Mouse (Mus musculus) C2C12 (cell line): Measurements from ENCODE around the gene Mdn1. TPM values are rescaled to one million over a fixed set of nuclear protein-coding genes. Genes with fewer than 3 reads are reported as not detected.

Experiments
- H3K27me3 ChIP-seq: one replicate; pipeline ENCODE4 v1.6.1; 2011; ENCODE audit not compliant: control insufficient read depth, insufficient read depth, insufficient read length
- H3K36me3 ChIP-seq: one replicate; pipeline ENCODE4 v1.6.1; 2011; ENCODE audit not compliant: control insufficient read depth, insufficient read depth
- H3K4me3 ChIP-seq: one replicate; pipeline ENCODE4 v1.5.1; 2011; ENCODE audit warnings: mild to moderate bottlenecking, control low read depth; ENCODE audit not compliant: poor library complexity, insufficient read depth, severe bottlenecking
- H3K79me2 ChIP-seq: one replicate; pipeline ENCODE4 v1.6.1; 2011; ENCODE audit not compliant: control insufficient read depth, insufficient read depth
- H3K79me3 ChIP-seq: one replicate; pipeline ENCODE4 v1.6.1; 2011; ENCODE audit warnings: low read depth, control low read depth
- H3ac ChIP-seq: one replicate; pipeline ENCODE3; 2011; ENCODE audit warnings: low read depth; ENCODE audit not compliant: control insufficient read depth, insufficient read length
- CEBPB ChIP-seq: IDR thresholded peaks from one replicate; pipeline ENCODE4 v1.6.1; 2011; ENCODE audit warnings: low read depth, mild to moderate bottlenecking, control low read depth, moderate library complexity
- CTCF ChIP-seq: IDR thresholded peaks from one replicate; pipeline ENCODE4 v1.5.1; 2011; ENCODE audit not compliant: control insufficient read depth, insufficient read depth, insufficient read length
- FOSL1 ChIP-seq: IDR thresholded peaks from one replicate; pipeline ENCODE4 v1.8.0; 2011; ENCODE audit warnings: mild to moderate bottlenecking, low read length; ENCODE audit not compliant: poor library complexity, insufficient read depth, severe bottlenecking
- MAX ChIP-seq: IDR thresholded peaks from one replicate; pipeline ENCODE4 v1.6.1; 2011; ENCODE audit warnings: mild to moderate bottlenecking, control low read depth
- MYOD1 ChIP-seq: IDR thresholded peaks from one replicate; pipeline ENCODE4 v1.6.1; 2011; ENCODE audit warnings: low read depth; ENCODE audit not compliant: control insufficient read depth, insufficient read length
- MYOG ChIP-seq: IDR thresholded peaks from one replicate; pipeline ENCODE4 v1.6.1; 2011; ENCODE audit not compliant: control insufficient read depth, insufficient read length; ENCODE audit errors: extremely low read depth
- USF1 ChIP-seq: IDR thresholded peaks from one replicate; pipeline ENCODE4 v1.6.1; 2011; ENCODE audit warnings: low read depth, mild to moderate bottlenecking, control low read depth, moderate library complexity
- polyA plus RNA-seq: library from polyadenylated mRNA; unstranded; fragments of >200 nt; fragmentation: generic; extraction: Trizol; gene quantifications from one replicate; pipeline ENCODE4 v1.2.1, GENCODE M21; 2012; ENCODE audit warnings: missing spikeins

Mdn1 gene
- polyA plus RNA-seq, 1 experiment = 15.1 TPM

- peaks cover 16% of the 10 kb centered on the region for H3K79me2 ChIP-seq
- TF ChIP-seq MYOG (no peak), MAX (no peak), CEBPB (no peak), USF1 (no peak), MYOD1 (no peak), CTCF (no peak), FOSL1 (no peak)
- no peak overlapping the region for H3K4me3 ChIP-seq
- H3ac ChIP-seq = no peak overlapping the region
- no peaks in the 10 kb centered on the region for H3K27me3 ChIP-seq
- peaks cover 85% of the 10 kb centered on the region for H3K36me3 ChIP-seq
- H3K79me3 ChIP-seq = peaks cover 14% of the 10 kb centered on the region
Observed at GRCm38 (mm10) chr4:32682471-32682870, 25.6 kb downstream of the Mdn1 start.

- TF ChIP-seq MAX = no peak
- no peak for TF ChIP-seq MYOD1
- TF ChIP-seq FOSL1 = no peak
- no peak for TF ChIP-seq MYOG
- no peak for TF ChIP-seq CEBPB
- no peak for TF ChIP-seq CTCF
- TF ChIP-seq USF1 = no peak
- Histone ChIP-seq H3K79me2 (peaks cover 16% of the 10 kb centered on the region), H3K27me3 (no peaks in the 10 kb centered on the region), H3K4me3 (no peak overlapping the region), H3K36me3 (peaks cover 92% of the 10 kb centered on the region), H3K79me3 (peaks cover 14% of the 10 kb centered on the region), H3ac (no peak overlapping the region)
Observed at GRCm38 (mm10) chr4:32683061-32683582, 26.2 kb downstream of the Mdn1 start.

- TF ChIP-seq CEBPB (no peak), MAX (no peak), CTCF (no peak), MYOD1 (no peak), USF1 (no peak), MYOG (no peak), FOSL1 (no peak)
- Histone ChIP-seq H3K4me3 (no peak overlapping the region), H3ac (no peak overlapping the region), H3K79me2 (no peaks in the 10 kb centered on the region), H3K36me3 (peaks cover 90% of the 10 kb centered on the region), H3K27me3 (no peaks in the 10 kb centered on the region), H3K79me3 (no peaks in the 10 kb centered on the region)
Observed at GRCm38 (mm10) chr4:32717733-32718132, 60.8 kb downstream of the Mdn1 start.

GRCm38 (mm10) chr4:32745394-32745793 lies 88.5 kb downstream of the Mdn1 start:
- peaks cover 96% of the 10 kb centered on the region for H3K36me3 ChIP-seq
- TF ChIP-seq MYOG = no peak
- H3K27me3 ChIP-seq = no peaks in the 10 kb centered on the region
- no peak overlapping the region for H3K4me3 ChIP-seq
- H3K79me3 ChIP-seq = no peaks in the 10 kb centered on the region
- no peak overlapping the region for H3ac ChIP-seq
- H3K79me2 ChIP-seq = no peaks in the 10 kb centered on the region

- Histone ChIP-seq H3K79me3 (no peaks in the 10 kb centered on the region), H3K4me3 (no peak overlapping the region), H3K79me2 (no peaks in the 10 kb centered on the region), H3ac (no peak overlapping the region), H3K27me3 (no peaks in the 10 kb centered on the region), H3K36me3 (peaks cover 96% of the 10 kb centered on the region)
- TF ChIP-seq USF1 (no peak), MAX (no peak), MYOG (no peak), CTCF (no peak), FOSL1 (no peak)
Observed at GRCm38 (mm10) chr4:32748396-32748795, 91.5 kb downstream of the Mdn1 start.

GRCm38 (mm10) chr4:32750711-32751110 lies 93.8 kb downstream of the Mdn1 start:
- Histone ChIP-seq H3K79me2 (no peaks in the 10 kb centered on the region), H3K79me3 (no peaks in the 10 kb centered on the region), H3ac (no peak overlapping the region), H3K27me3 (no peaks in the 10 kb centered on the region), H3K36me3 (peaks cover 92% of the 10 kb centered on the region), H3K4me3 (no peak overlapping the region)
- TF ChIP-seq MAX (no peak), USF1 (no peak), MYOG (no peak), CTCF (no peak), FOSL1 (no peak), MYOD1 (no peak), CEBPB (no peak)
